Mouse (Mus musculus) kidney, postnatal 25 days (tissue): ENCODE data around the gene Rfng.
"Not testable (repeated sequence)": the region's sequence is repeated elsewhere in the genome, so short reads cannot be mapped to it uniquely, and the experiment has no call there.

ENCODE experiments used
- DNase-seq, 2 experiments: peaks; one replicate each; pipeline ENCODE4 v3.0.0; 2021; ENCODE audit warnings: mixed read lengths in 2 of 2

Gene Rfng

GRCm38 (mm10) chr11:120772749-120773148 is 11.3 kb downstream of the Rfng start:
- DNase-seq: peak in 1 of 2 experiments; percentile 22

GRCm38 (mm10) chr11:120768206-120768605 is 15.8 kb downstream of the Rfng start:
- no peak for DNase-seq

GRCm38 (mm10) chr11:120767023-120767422 is 17.0 kb downstream of the Rfng start:
- peak in 1 of 2 experiments; percentile 9 for DNase-seq

- DNase-seq: not testable (repeated sequence)
Measured at GRCm38 (mm10) chr11:120763121-120763999, 20.6 kb downstream of the Rfng start.

- DNase-seq: peak in 1 of 2 experiments; percentile 45
Measured at GRCm38 (mm10) chr11:120762672-120763041, 21.4 kb downstream of the Rfng start, which contains the start of gene Hmga1b. Hmga1b (plus strand) TSS chr11:120762794.

- peak in 1 of 2 experiments; percentile 28 for DNase-seq
Measured at GRCm38 (mm10) chr11:120761811-120762671, 22.0 kb downstream of the Rfng start.

GRCm38 (mm10) chr11:120760236-120760635 is 23.8 kb downstream of the Rfng start:
- peak in 1 of 2 experiments; percentile 39 for DNase-seq

GRCm38 (mm10) chr11:120751606-120752005 is 32.4 kb downstream of the Rfng start:
- no peak for DNase-seq

- DNase-seq: peak; percentile 61 to 66
Measured at GRCm38 (mm10) chr11:120749430-120749829, 34.6 kb downstream of the Rfng start.

GRCm38 (mm10) chr11:120747974-120748373 is 36.0 kb downstream of the Rfng start:
- peak in 1 of 2 experiments; percentile 49 for DNase-seq

GRCm38 (mm10) chr11:120744121-120744701 is 39.8 kb downstream of the Rfng start:
- DNase-seq: no peak

GRCm38 (mm10) chr11:120740981-120741380 is 43.0 kb downstream of the Rfng start:
- no peak for DNase-seq

GRCm38 (mm10) chr11:120736424-120736823 is 47.6 kb downstream of the Rfng start:
- no peak for DNase-seq

GRCm38 (mm10) chr11:120733521-120733920 is 50.5 kb downstream of the Rfng start:
- peak; percentile 74 to 85 for DNase-seq

GRCm38 (mm10) chr11:120731858-120732680 is 51.9 kb downstream of the Rfng start, which contains the start of gene Cbr2:
Cbr2 (minus strand) TSS chr11:120732114.
- DNase-seq: peak; percentile 49 to 53

GRCm38 (mm10) chr11:120731395-120731794 is 52.6 kb downstream of the Rfng start:
- no peak for DNase-seq
